Mouse (Mus musculus) forebrain, embryonic 10.5 days (tissue): ENCODE measurements at regions not wholly inside any gene's neighbourhood (a gene's known extent, or its start where the extent isn't known, plus 50 kb on each side); places are given as distances from the start of the nearest gene placed in this dataset.
"Not testable (repeated sequence)": the region's sequence is repeated elsewhere in the genome, so short reads cannot be mapped to it uniquely, and the experiment has no call there.

Source experiments
- DNase-seq: peaks from one replicate; pipeline ENCODE4 v3.0.0-alpha.2; 2017; ENCODE audit warnings: low spot score; ENCODE audit errors: extremely low spot score
- H3K27ac ChIP-seq: fragments of 300-500 bp; sonication (generic); 2 replicates; pipeline ENCODE4 v1.5.1; 2016; ENCODE audit warnings: mild to moderate bottlenecking
- H3K27me3 ChIP-seq: fragments of 300-500 bp; sonication (generic); 2 replicates; pipeline ENCODE4 v1.6.1; 2016; ENCODE audit warnings: mild to moderate bottlenecking; ENCODE audit not compliant: poor library complexity, severe bottlenecking
- H3K36me3 ChIP-seq: fragments of 300-500 bp; sonication (generic); replicated peaks from 2 replicates; pipeline ENCODE4 v1.6.1; 2016; ENCODE audit warnings: mild to moderate bottlenecking, moderate library complexity
- H3K4me1 ChIP-seq: fragments of 300-500 bp; sonication (generic); 2 replicates; pipeline ENCODE4 v1.6.1; 2016
- H3K4me3 ChIP-seq: fragments of 300-500 bp; sonication (generic); 2 replicates; pipeline ENCODE4 v1.5.1; 2016; ENCODE audit warnings: mild to moderate bottlenecking, moderate library complexity
- H3K9me3 ChIP-seq: fragments of 300-500 bp; sonication (generic); 2 replicates; pipeline ENCODE4 v1.6.1; 2016; ENCODE audit warnings: mild to moderate bottlenecking, moderate library complexity
- WGBS: fragments of 180-500 bp; shearing (Covaris S2); methylation state at CpG from one replicate; pipeline ENCODE4 v1.1.7; 2016; 5-methylcytosine and 5-hydroxymethylcytosine counted together

GRCm38 (mm10) chr12:115012751-115013150 lies 1034.8 kb upstream of the Zfp386 start:
- Histone ChIP-seq H3K4me1 (no peaks in the 10 kb centered on the region), H3K36me3 (no peaks in the 10 kb centered on the region), H3K4me3 (no peak overlapping the region), H3K27me3 (no peaks in the 10 kb centered on the region), H3K9me3 (peaks cover 33% of the 10 kb centered on the region), H3K27ac (no peak overlapping the region)
- DNase-seq: no peak
- WGBS: 91% methylated on average over 3 of the region's 3 CpGs

- peaks cover 29% of the 10 kb centered on the region for H3K9me3 ChIP-seq
- WGBS: 91% methylated on average over 1 of the region's 1 CpGs
- no peak overlapping the region for H3K4me3 ChIP-seq
- DNase-seq: no peak
- no peaks in the 10 kb centered on the region for H3K36me3 ChIP-seq
- H3K27ac ChIP-seq: no peak overlapping the region
- no peaks in the 10 kb centered on the region for H3K4me1 ChIP-seq
- H3K27me3 ChIP-seq: no peaks in the 10 kb centered on the region
Measured at GRCm38 (mm10) chr12:115023742-115024141, 1023.8 kb upstream of the Zfp386 start.

DNA sequence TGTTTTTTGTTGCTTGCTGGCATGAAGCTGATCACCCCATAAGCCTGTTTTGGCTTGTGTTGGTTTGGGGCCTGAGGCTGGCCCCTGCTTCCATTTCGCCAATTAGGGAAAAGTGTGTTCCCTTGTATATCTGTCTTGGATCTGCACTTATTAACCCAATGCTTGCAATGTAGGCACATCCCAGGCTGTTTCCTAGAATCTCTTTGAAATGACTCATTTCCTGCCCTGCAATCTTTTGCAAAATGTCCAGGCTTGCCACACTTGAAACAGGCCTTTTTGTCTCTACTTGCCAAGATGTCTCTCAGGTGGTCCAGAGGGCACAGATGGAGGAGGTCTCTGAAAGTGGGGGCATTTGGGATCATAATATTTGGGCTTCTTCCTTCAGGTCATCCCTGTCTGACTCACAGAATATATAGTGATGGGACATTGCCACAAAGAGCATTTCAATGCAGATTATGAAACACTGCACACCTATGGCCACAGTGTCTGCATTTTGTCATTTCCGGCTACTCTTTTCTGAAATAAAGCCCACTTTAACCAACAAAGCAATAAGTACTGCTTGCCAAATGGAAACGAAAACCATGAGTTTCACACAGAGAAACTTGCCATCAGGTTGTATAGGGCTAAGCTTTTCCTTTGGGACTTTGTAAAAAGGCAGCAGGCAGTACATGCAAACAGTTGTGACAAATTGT lies 1012.9 kb upstream of the Zfp386 start:
- Histone ChIP-seq H3K4me3 (no peak overlapping the region), H3K27me3 (no peaks in the 10 kb centered on the region), H3K27ac (no peak overlapping the region), H3K9me3 (peaks cover 29% of the 10 kb centered on the region; the same call in 1 of the 2 replicates), H3K36me3 (no peaks in the 10 kb centered on the region), H3K4me1 (no peaks in the 10 kb centered on the region)
- DNase-seq: no peak
- 85% methylated on average over 3 of the region's 3 CpGs for WGBS

DNA sequence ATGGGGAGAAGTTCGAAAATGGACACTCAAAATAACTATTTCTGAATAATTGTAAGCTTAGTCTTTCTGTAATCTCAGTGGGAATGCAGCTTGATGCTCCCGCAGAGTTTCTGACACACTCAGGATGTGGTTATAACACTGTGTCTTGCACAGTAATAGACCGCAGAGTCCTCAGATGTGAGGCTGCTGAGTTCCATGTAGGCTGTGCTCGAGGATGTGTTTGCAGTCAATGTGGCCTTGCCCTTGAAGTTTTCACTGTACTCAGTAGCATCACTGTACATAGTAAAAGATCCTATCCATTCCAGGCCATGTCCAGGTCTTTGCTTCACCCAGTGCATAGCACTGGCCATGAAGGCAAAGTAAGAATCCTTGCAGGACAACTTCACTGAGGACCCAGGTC lies 992.4 kb upstream of the Zfp386 start:
- DNase-seq: no peak
- no peaks in the 10 kb centered on the region for H3K36me3 ChIP-seq
- no peak overlapping the region for H3K27ac ChIP-seq
- H3K9me3 ChIP-seq: peaks cover 16% of the 10 kb centered on the region
- WGBS: 83% methylated on average over 4 of the region's 4 CpGs
- H3K4me3 ChIP-seq: no peak overlapping the region
- no peaks in the 10 kb centered on the region for H3K27me3 ChIP-seq
- H3K4me1 ChIP-seq: no peaks in the 10 kb centered on the region

- not testable (repeated sequence) for DNase-seq, H3K4me3 ChIP-seq, H3K4me1 ChIP-seq, H3K27me3 ChIP-seq, H3K36me3 ChIP-seq, H3K27ac ChIP-seq
- H3K9me3 ChIP-seq: peaks cover 28% of the 10 kb centered on the region
Measured at GRCm38 (mm10) chr12:115059954-115060353, 987.6 kb upstream of the Zfp386 start.

- no peak for DNase-seq
- Histone ChIP-seq H3K27ac (no peak overlapping the region), H3K9me3 (peaks cover 27% of the 10 kb centered on the region; the same call in 1 of the 2 replicates), H3K36me3 (no peaks in the 10 kb centered on the region), H3K4me3 (no peak overlapping the region), H3K27me3 (no peaks in the 10 kb centered on the region), H3K4me1 (no peaks in the 10 kb centered on the region)
- 91% methylated on average over 2 of the region's 2 CpGs for WGBS
Measured at GRCm38 (mm10) chr12:115067251-115067650, 980.3 kb upstream of the Zfp386 start.

DNA sequence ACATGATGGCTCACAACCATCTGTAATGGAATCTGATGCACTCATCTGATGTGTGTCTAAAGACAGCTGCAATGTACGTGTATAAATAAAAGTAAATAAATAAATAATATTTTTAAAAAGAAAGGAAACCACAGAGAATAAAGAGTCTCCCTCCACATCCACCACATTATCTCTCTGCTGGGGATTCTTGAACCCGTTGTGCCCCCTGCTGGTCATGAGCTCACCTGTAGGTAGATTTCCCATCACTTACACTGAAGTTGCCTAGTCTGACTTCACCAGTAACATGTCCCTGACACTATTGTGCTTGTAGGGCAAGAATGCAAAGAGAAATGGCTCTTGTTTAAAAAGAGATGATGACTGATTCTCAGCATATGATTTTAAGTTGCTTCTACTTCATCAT lies 956.1 kb upstream of the Zfp386 start:
- not testable (repeated sequence) for H3K27ac ChIP-seq, H3K4me1 ChIP-seq, H3K27me3 ChIP-seq, H3K4me3 ChIP-seq, DNase-seq, H3K36me3 ChIP-seq
- WGBS: 89% methylated on average over 2 of the region's 2 CpGs
- peaks cover 12% of the 10 kb centered on the region; the same call in 1 of the 2 replicates for H3K9me3 ChIP-seq

DNA sequence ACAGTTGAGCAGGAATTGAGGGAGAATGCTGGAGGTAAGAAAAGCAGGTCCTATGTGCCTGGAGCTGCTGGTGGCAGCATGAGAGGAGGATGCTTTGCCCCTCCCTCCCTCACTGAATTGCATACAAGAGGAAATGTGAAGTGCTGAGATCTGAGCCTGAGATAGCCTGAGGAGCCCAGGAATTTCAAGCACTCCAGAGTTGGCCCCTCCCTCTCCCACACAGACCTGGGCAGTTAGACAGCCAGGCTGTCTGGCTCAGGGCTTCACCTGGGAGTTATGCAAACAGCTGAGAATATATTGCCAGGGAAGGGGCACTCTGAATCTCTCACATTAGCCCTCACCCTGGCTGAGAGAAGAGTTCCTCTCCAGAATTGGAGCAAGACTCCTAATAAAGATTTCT lies 937.8 kb upstream of the Zfp386 start:
- Histone ChIP-seq H3K4me3 (no peak overlapping the region), H3K4me1 (no peaks in the 10 kb centered on the region), H3K36me3 (no peaks in the 10 kb centered on the region), H3K9me3 (peaks cover 30% of the 10 kb centered on the region), H3K27me3 (no peaks in the 10 kb centered on the region), H3K27ac (no peak overlapping the region)
- DNase-seq: no peak

DNA sequence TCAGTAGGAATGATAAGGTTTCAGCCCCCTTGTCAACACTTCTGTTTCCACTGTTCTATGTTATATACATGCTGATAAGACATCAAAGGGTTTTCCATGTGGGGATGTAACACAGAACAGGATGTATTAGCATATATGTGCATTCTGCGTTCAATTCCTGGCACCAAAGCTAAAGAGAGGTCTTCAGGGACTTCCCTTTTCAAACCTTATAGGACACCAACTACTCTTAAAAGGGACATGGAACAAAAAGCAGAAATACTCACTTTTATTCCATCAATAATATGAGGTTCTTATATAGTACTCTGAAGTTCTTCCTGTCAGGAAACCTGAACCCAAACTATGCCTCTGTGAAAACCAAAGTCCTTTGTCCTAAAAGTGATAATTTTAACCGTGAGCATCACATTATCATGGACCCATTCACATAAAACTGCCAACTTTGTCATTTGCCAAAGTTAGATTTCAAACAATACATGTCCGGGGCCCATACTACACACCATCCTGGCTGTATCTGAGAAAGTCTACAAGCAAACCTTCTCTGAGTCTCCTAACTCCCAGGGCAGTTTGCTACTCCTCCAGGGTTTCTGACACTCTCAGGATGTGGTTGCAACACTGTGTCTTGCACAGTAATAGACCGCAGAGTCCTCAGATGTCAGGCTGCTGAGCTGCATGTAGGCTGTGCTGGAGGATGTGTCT lies 928.2 kb upstream of the Zfp386 start:
- H3K9me3 ChIP-seq: peaks cover 20% of the 10 kb centered on the region
- H3K27me3 ChIP-seq, H3K4me3 ChIP-seq, H3K4me1 ChIP-seq, H3K27ac ChIP-seq, H3K36me3 ChIP-seq, DNase-seq: not testable (repeated sequence)
- 80% methylated on average over 4 of the region's 4 CpGs for WGBS

DNA sequence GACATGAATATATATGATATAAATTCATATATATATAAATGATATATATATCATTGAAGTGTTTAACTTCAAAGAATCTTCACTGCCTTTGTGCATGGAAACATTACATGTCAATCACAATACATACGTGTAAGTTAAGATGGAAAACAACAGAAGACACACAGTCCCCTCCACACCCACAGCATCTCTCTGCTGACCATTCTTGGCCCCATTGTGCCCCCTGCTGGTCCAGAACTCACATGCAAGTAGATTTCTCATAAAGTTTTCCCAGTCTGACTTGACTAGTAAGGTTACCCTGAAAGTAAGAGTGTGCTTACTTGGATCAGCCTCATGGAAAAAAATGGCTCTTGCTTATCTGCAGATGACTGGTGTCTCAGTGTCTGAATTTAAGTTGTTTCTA lies 926.3 kb upstream of the Zfp386 start:
- Histone ChIP-seq H3K9me3 (peaks cover 20% of the 10 kb centered on the region), H3K27ac (no peak overlapping the region), H3K27me3 (no peaks in the 10 kb centered on the region), H3K4me1 (no peaks in the 10 kb centered on the region), H3K4me3 (no peak overlapping the region), H3K36me3 (no peaks in the 10 kb centered on the region)
- DNase-seq: no peak
- WGBS: 64% methylated on average over 1 of the region's 1 CpGs

DNA sequence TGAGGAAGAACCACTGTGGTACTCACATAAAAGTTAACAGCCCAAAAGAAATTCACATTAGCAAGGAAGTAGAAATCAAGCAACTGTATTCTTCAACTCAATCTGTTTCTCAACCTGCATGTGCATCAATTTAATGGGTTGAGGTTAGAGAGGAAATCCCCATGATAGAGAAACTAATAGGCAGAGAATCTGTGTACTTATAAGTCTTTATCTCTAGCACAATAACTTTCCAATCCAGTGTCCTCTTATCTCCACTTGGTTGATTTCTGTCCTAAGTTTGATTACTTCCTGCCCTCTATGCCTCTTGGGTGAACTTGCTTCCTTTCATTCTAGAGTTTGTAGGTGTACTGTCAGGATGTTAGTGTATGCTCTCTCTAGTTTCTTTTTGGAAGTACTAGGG lies 925.6 kb upstream of the Zfp386 start:
- Histone ChIP-seq H3K36me3 (no peaks in the 10 kb centered on the region), H3K4me1 (no peaks in the 10 kb centered on the region), H3K27ac (no peak overlapping the region), H3K27me3 (no peaks in the 10 kb centered on the region), H3K9me3 (peaks cover 26% of the 10 kb centered on the region), H3K4me3 (no peak overlapping the region)
- no peak for DNase-seq

DNA sequence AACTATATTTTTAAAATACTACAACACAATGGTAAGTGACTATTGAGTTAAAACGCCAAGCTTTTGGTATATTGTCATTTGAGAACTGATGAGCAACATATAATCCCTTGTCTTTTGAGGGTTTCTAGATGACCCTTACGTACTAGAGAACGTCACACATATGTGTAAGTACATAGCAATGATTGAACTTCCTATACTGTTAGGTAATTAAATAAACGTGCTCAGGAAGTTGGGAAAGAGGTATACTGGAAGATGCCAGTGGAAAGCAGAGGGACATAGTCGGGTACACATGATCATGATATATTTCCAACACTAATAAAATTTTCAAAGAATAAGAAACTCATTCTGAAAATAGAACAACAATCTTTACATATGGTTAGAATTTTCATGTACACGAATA lies 914.6 kb upstream of the Zfp386 start:
- not testable (repeated sequence) for DNase-seq, H3K9me3 ChIP-seq, H3K27me3 ChIP-seq, H3K27ac ChIP-seq, H3K4me1 ChIP-seq, H3K36me3 ChIP-seq, H3K4me3 ChIP-seq
- 82% methylated on average over 5 of the region's 6 CpGs for WGBS

- H3K27ac ChIP-seq, H3K36me3 ChIP-seq, H3K27me3 ChIP-seq, DNase-seq, H3K4me1 ChIP-seq, H3K4me3 ChIP-seq: not testable (repeated sequence)
- peaks cover 11% of the 10 kb centered on the region for H3K9me3 ChIP-seq
- WGBS: 100% methylated on average over 1 of the region's 1 CpGs
Measured at GRCm38 (mm10) chr12:115145407-115145806, 902.1 kb upstream of the Zfp386 start.
